Comparison of ENCODE assay signal across 25 mouse cellular contexts in the genomic region with DNA sequence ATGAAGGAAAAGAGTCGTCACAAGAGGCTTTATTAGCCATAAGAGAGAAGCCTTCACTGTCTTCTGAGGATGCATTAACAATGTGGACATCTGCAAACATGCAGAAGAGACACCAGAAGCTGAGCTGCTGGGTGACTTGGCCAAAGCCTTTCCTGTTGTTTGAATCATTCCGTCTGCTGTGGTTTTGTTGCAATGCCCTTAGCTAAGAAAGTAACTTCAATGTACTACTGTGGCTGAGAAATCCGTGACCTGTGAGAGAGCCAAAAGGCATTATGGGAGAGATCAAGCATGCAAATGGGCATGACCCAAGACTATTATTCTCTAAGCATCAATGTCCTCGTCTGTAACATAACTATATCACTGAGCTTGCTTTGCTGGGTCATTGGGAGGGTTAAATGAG.
"Had no signal": no experiment of that assay in that cellular context is flagged by ENCODE, and none has a peak within 500 bp of the region (broad histone marks: within the 10 kb centered on the region; RNA-seq: fewer than 3 reads in every experiment).

No protein-coding gene starts in this region.

- H3K27ac ChIP-seq: forebrain, embryonic 15.5 days; heart, adult 2 months; hindbrain, embryonic 10.5 days; hindbrain, embryonic 12.5 days; hindbrain, embryonic 14.5 days; intestine, embryonic 15.5 days; layer of hippocampus, adult 2 months; left cerebral cortex, adult 2 months; limb, embryonic 10.5 days; limb, embryonic 12.5 days had no signal

- H3K4me3 ChIP-seq: forebrain, embryonic 15.5 days; heart, adult 2 months; heart, embryonic 12.5 days; hindbrain, embryonic 10.5 days; hindbrain, embryonic 12.5 days; intestine, embryonic 15.5 days; layer of hippocampus, adult 2 months; left cerebral cortex, adult 2 months; limb, embryonic 10.5 days; limb, embryonic 12.5 days had no signal

- ATAC-seq: forebrain, embryonic 15.5 days; forebrain, postnatal 0 days; hindbrain, embryonic 16.5 days; inflammation-experienced regulatory T-cells, adult 6 months; intestine, embryonic 15.5 days; intestine, postnatal 0 days had no signal

- DNase-seq: forebrain, postnatal 0 days; gastrocnemius, postnatal 14 days; gastrocnemius, postnatal 36 days; heart, adult 11 months; heart, adult 2 months; heart, postnatal 10 days; heart, postnatal 4 days; kidney, adult 18-20 months; kidney, adult 8-10 months; kidney, postnatal 10 days; kidney, postnatal 25 days; kidney, postnatal 4 days had no signal

- H3K9ac ChIP-seq: forebrain, embryonic 15.5 days; forebrain, postnatal 0 days; heart, embryonic 12.5 days; hindbrain, embryonic 12.5 days; hindbrain, embryonic 14.5 days; intestine, embryonic 15.5 days; limb, embryonic 12.5 days had no signal

- H3K27me3 ChIP-seq: forebrain, embryonic 15.5 days; heart, embryonic 12.5 days; hindbrain, embryonic 12.5 days; intestine, embryonic 15.5 days; limb, embryonic 12.5 days had no signal

- H3K36me3 ChIP-seq: forebrain, embryonic 15.5 days; heart, embryonic 12.5 days; hindbrain, embryonic 10.5 days; hindbrain, embryonic 12.5 days; intestine, embryonic 15.5 days; limb, embryonic 10.5 days; limb, embryonic 12.5 days had no signal

- H3K4me1 ChIP-seq: forebrain, embryonic 15.5 days; heart, embryonic 12.5 days; hindbrain, embryonic 10.5 days; hindbrain, embryonic 12.5 days; intestine, embryonic 15.5 days; limb, embryonic 10.5 days; limb, embryonic 12.5 days had no signal

- H3K9me3 ChIP-seq: forebrain, embryonic 15.5 days; heart, embryonic 12.5 days; hindbrain, embryonic 10.5 days; hindbrain, embryonic 12.5 days; intestine, embryonic 15.5 days; limb, embryonic 10.5 days; limb, embryonic 12.5 days had no signal

- H3K4me2 ChIP-seq: forebrain, embryonic 15.5 days; heart, embryonic 12.5 days; hindbrain, embryonic 12.5 days; hindbrain, embryonic 14.5 days; intestine, embryonic 15.5 days; limb, embryonic 12.5 days had no signal
